Mouse (Mus musculus): Measurements from ENCODE around the gene Car5a. TPM values are rescaled to one million over a fixed set of nuclear protein-coding genes. Genes with fewer than 3 reads are reported as not detected.

The Car5a gene
- polyA plus RNA-seq, 1 experiment from 2014 or later = not detected

- peaks cover 15% of the 10 kb centered on the region for H3K4me1 ChIP-seq (ENCODE audit: control insufficient read depth, insufficient read depth, low read length)
- H3K36me3 ChIP-seq (ENCODE audit: control insufficient read depth, insufficient read depth, low read length) = no peaks in the 10 kb centered on the region
- H3K9ac ChIP-seq (replicated peaks; ENCODE audit: low read length) = no peak overlapping the region
- H3K4me2 ChIP-seq (ENCODE audit: low read length) = no peak overlapping the region
- no peak overlapping the region for H3K4me3 ChIP-seq (replicated peaks; ENCODE audit: low read depth, low read length)
- no peak for DNase-seq
- H3K27ac ChIP-seq (replicated peaks; ENCODE audit: low read depth, low read length) = no peak overlapping the region
- no peak for ATAC-seq (ENCODE audit: low FRiP score, low TSS enrichment)
- H3K9me3 ChIP-seq (ENCODE audit: control insufficient read depth, low read length) = no peaks in the 10 kb centered on the region
- H3K27me3 ChIP-seq (ENCODE audit: control insufficient read depth, insufficient read depth, low read length) = no peaks in the 10 kb centered on the region
- 85% methylated on average over 14 of the region's 14 CpGs for WGBS
Observed at GRCm38 (mm10) chr8:121932668-121933520, 11.8 kb downstream of the Car5a start.

GRCm38 (mm10) chr8:121932026-121932667 is 12.6 kb downstream of the Car5a start:
- Histone ChIP-seq H3K9ac (replicated peaks; ENCODE audit: low read length) (no peak overlapping the region), H3K4me2 (ENCODE audit: low read length) (no peak overlapping the region), H3K36me3 (ENCODE audit: control insufficient read depth, insufficient read depth, low read length) (no peaks in the 10 kb centered on the region), H3K27me3 (ENCODE audit: control insufficient read depth, insufficient read depth, low read length) (no peaks in the 10 kb centered on the region), H3K4me1 (ENCODE audit: control insufficient read depth, insufficient read depth, low read length) (peaks cover 15% of the 10 kb centered on the region), H3K4me3 (replicated peaks; ENCODE audit: low read depth, low read length) (no peak overlapping the region), H3K27ac (replicated peaks; ENCODE audit: low read depth, low read length) (no peak overlapping the region), H3K9me3 (ENCODE audit: control insufficient read depth, low read length) (no peaks in the 10 kb centered on the region)
- WGBS = 66% methylated on average over 12 of the region's 12 CpGs
- ATAC-seq (ENCODE audit: low FRiP score, low TSS enrichment) (no peak), DNase-seq (peak; percentile 38)

- no peaks in the 10 kb centered on the region for H3K9me3 ChIP-seq (ENCODE audit: control insufficient read depth, low read length)
Observed at GRCm38 (mm10) chr8:121931571-121931970, 13.1 kb downstream of the Car5a start.

GRCm38 (mm10) chr8:121930047-121930446 is 14.7 kb downstream of the Car5a start:
- no peak overlapping the region for H3K4me3 ChIP-seq (replicated peaks; ENCODE audit: low read depth, low read length)
- ATAC-seq (ENCODE audit: low FRiP score, low TSS enrichment) = no peak
- no peak overlapping the region for H3K27ac ChIP-seq (replicated peaks; ENCODE audit: low read depth, low read length)
- no peaks in the 10 kb centered on the region for H3K27me3 ChIP-seq (ENCODE audit: control insufficient read depth, insufficient read depth, low read length)
- H3K9ac ChIP-seq (replicated peaks; ENCODE audit: low read length) = no peak overlapping the region
- WGBS = 83% methylated on average over 4 of the region's 4 CpGs
- no peaks in the 10 kb centered on the region for H3K9me3 ChIP-seq (ENCODE audit: control insufficient read depth, low read length)
- H3K4me1 ChIP-seq (ENCODE audit: control insufficient read depth, insufficient read depth, low read length) = peaks cover 9% of the 10 kb centered on the region
- no peak overlapping the region for H3K4me2 ChIP-seq (ENCODE audit: low read length)
- DNase-seq = no peak
- H3K36me3 ChIP-seq (ENCODE audit: control insufficient read depth, insufficient read depth, low read length) = no peaks in the 10 kb centered on the region

More at GRCm38 (mm10) chr8:121931571-121931970, 13.1 kb downstream of the Car5a start:
- Histone ChIP-seq H3K27ac (replicated peaks; ENCODE audit: low read depth, low read length) (no peak overlapping the region), H3K4me2 (ENCODE audit: low read length) (no peak overlapping the region), H3K36me3 (ENCODE audit: control insufficient read depth, insufficient read depth, low read length) (no peaks in the 10 kb centered on the region), H3K9ac (replicated peaks; ENCODE audit: low read length) (no peak overlapping the region), H3K4me1 (ENCODE audit: control insufficient read depth, insufficient read depth, low read length) (peaks cover 15% of the 10 kb centered on the region), H3K27me3 (ENCODE audit: control insufficient read depth, insufficient read depth, low read length) (no peaks in the 10 kb centered on the region), H3K4me3 (replicated peaks; ENCODE audit: low read depth, low read length) (no peak overlapping the region)
- DNase-seq (no peak), ATAC-seq (ENCODE audit: low FRiP score, low TSS enrichment) (no peak)
- WGBS = 82% methylated on average over 7 of the region's 7 CpGs

GRCm38 (mm10) chr8:121927316-121927715 is 17.4 kb downstream of the Car5a start:
- Histone ChIP-seq H3K4me3 (replicated peaks; ENCODE audit: low read depth, low read length) (no peak overlapping the region), H3K9me3 (ENCODE audit: control insufficient read depth, low read length) (no peaks in the 10 kb centered on the region), H3K27ac (replicated peaks; ENCODE audit: low read depth, low read length) (no peak overlapping the region), H3K9ac (replicated peaks; ENCODE audit: low read length) (no peak overlapping the region), H3K4me1 (ENCODE audit: control insufficient read depth, insufficient read depth, low read length) (no peaks in the 10 kb centered on the region), H3K36me3 (ENCODE audit: control insufficient read depth, insufficient read depth, low read length) (no peaks in the 10 kb centered on the region), H3K27me3 (ENCODE audit: control insufficient read depth, insufficient read depth, low read length) (no peaks in the 10 kb centered on the region), H3K4me2 (ENCODE audit: low read length) (no peak overlapping the region)
- 38% methylated on average over 8 of the region's 8 CpGs for WGBS
- ATAC-seq (ENCODE audit: low FRiP score, low TSS enrichment) = no peak
- peak; percentile 78 for DNase-seq

GRCm38 (mm10) chr8:121926266-121926665 is 18.4 kb downstream of the Car5a start:
- H3K9ac ChIP-seq (replicated peaks; ENCODE audit: low read length) = no peak overlapping the region
- H3K27me3 ChIP-seq (ENCODE audit: control insufficient read depth, insufficient read depth, low read length) = no peaks in the 10 kb centered on the region
- H3K9me3 ChIP-seq (ENCODE audit: control insufficient read depth, low read length) = no peaks in the 10 kb centered on the region
- 67% methylated on average over 8 of the region's 8 CpGs for WGBS
- ATAC-seq (ENCODE audit: low FRiP score, low TSS enrichment) = no peak
- H3K36me3 ChIP-seq (ENCODE audit: control insufficient read depth, insufficient read depth, low read length) = no peaks in the 10 kb centered on the region
- no peak overlapping the region for H3K4me3 ChIP-seq (replicated peaks; ENCODE audit: low read depth, low read length)
- H3K27ac ChIP-seq (replicated peaks; ENCODE audit: low read depth, low read length) = no peak overlapping the region
- no peak overlapping the region for H3K4me2 ChIP-seq (ENCODE audit: low read length)
- H3K4me1 ChIP-seq (ENCODE audit: control insufficient read depth, insufficient read depth, low read length) = no peaks in the 10 kb centered on the region
- no peak for DNase-seq

- no peak for ATAC-seq (ENCODE audit: low FRiP score, low TSS enrichment)
- DNase-seq = peak; percentile 93
- Histone ChIP-seq H3K4me1 (ENCODE audit: control insufficient read depth, insufficient read depth, low read length) (no peaks in the 10 kb centered on the region), H3K9me3 (ENCODE audit: control insufficient read depth, low read length) (no peaks in the 10 kb centered on the region), H3K36me3 (ENCODE audit: control insufficient read depth, insufficient read depth, low read length) (no peaks in the 10 kb centered on the region), H3K27ac (replicated peaks; ENCODE audit: low read depth, low read length) (no peak overlapping the region), H3K27me3 (ENCODE audit: control insufficient read depth, insufficient read depth, low read length) (no peaks in the 10 kb centered on the region), H3K4me3 (replicated peaks; ENCODE audit: low read depth, low read length) (no peak overlapping the region), H3K4me2 (ENCODE audit: low read length) (no peak overlapping the region), H3K9ac (replicated peaks; ENCODE audit: low read length) (no peak overlapping the region)
- WGBS = 31% methylated on average over 10 of the region's 10 CpGs
Observed at GRCm38 (mm10) chr8:121925624-121926023, 19.1 kb downstream of the Car5a start.

GRCm38 (mm10) chr8:121924681-121925080 is 20.0 kb downstream of the Car5a start:
- 85% methylated on average over 5 of the region's 5 CpGs for WGBS
- no peak overlapping the region for H3K4me2 ChIP-seq (ENCODE audit: low read length)

GRCm38 (mm10) chr8:121922101-121922500 is 22.6 kb downstream of the Car5a start:
- ATAC-seq (ENCODE audit: low FRiP score, low TSS enrichment) (no peak), DNase-seq (peak; percentile 26)
- Histone ChIP-seq H3K4me3 (replicated peaks; ENCODE audit: low read depth, low read length) (no peak overlapping the region), H3K36me3 (ENCODE audit: control insufficient read depth, insufficient read depth, low read length) (no peaks in the 10 kb centered on the region), H3K9ac (replicated peaks; ENCODE audit: low read length) (no peak overlapping the region), H3K4me1 (ENCODE audit: control insufficient read depth, insufficient read depth, low read length) (no peaks in the 10 kb centered on the region), H3K4me2 (ENCODE audit: low read length) (no peak overlapping the region), H3K9me3 (ENCODE audit: control insufficient read depth, low read length) (no peaks in the 10 kb centered on the region), H3K27ac (replicated peaks; ENCODE audit: low read depth, low read length) (no peak overlapping the region), H3K27me3 (ENCODE audit: control insufficient read depth, insufficient read depth, low read length) (no peaks in the 10 kb centered on the region)
- WGBS = 80% methylated on average over 8 of the region's 8 CpGs

More at GRCm38 (mm10) chr8:121924681-121925080, 20.0 kb downstream of the Car5a start:
- Histone ChIP-seq H3K9ac (replicated peaks; ENCODE audit: low read length) (no peak overlapping the region), H3K9me3 (ENCODE audit: control insufficient read depth, low read length) (no peaks in the 10 kb centered on the region), H3K27ac (replicated peaks; ENCODE audit: low read depth, low read length) (no peak overlapping the region), H3K4me1 (ENCODE audit: control insufficient read depth, insufficient read depth, low read length) (no peaks in the 10 kb centered on the region), H3K36me3 (ENCODE audit: control insufficient read depth, insufficient read depth, low read length) (no peaks in the 10 kb centered on the region), H3K27me3 (ENCODE audit: control insufficient read depth, insufficient read depth, low read length) (no peaks in the 10 kb centered on the region), H3K4me3 (replicated peaks; ENCODE audit: low read depth, low read length) (no peak overlapping the region)
- ATAC-seq (ENCODE audit: low FRiP score, low TSS enrichment) = no peak
- no peak for DNase-seq

All from midbrain, embryonic 14.5 days (tissue).